Mouse (Mus musculus) kidney, adult 2 months (tissue): ENCODE measurements at regions not wholly inside any gene's neighbourhood (a gene's known extent, or its start where the extent isn't known, plus 50 kb on each side); places are given as distances from the start of the nearest gene placed in this dataset.
"Not testable (repeated sequence)": the region's sequence is repeated elsewhere in the genome, so short reads cannot be mapped to it uniquely, and the experiment has no call there.

ENCODE experiments used
- DNase-seq: peaks from one replicate; pipeline ENCODE4 v3.0.0; 2021
- H3K27ac ChIP-seq: fragments of 200-500 bp; 2 replicates; pipeline ENCODE4 v1.5.1; 2012; ENCODE audit warnings: low read depth, low read length, control low read depth, inconsistent platforms; ENCODE audit not compliant: insufficient read depth
- H3K27me3 ChIP-seq: fragments of 200-500 bp; replicated peaks from 2 replicates; pipeline ENCODE4 v1.6.1; 2012; ENCODE audit warnings: mild to moderate bottlenecking, moderate library complexity, low read length, inconsistent platforms; ENCODE audit not compliant: control insufficient read depth, insufficient read depth
- H3K36me3 ChIP-seq: fragments of 200-500 bp; 2 replicates; pipeline ENCODE4 v1.6.1; 2012; ENCODE audit warnings: mild to moderate bottlenecking, moderate library complexity, low read length, inconsistent platforms; ENCODE audit not compliant: control insufficient read depth, insufficient read depth
- H3K4me1 ChIP-seq: fragments of 200-500 bp; 2 replicates; pipeline ENCODE4 v1.6.1; 2011; ENCODE audit warnings: low read length; ENCODE audit not compliant: control insufficient read depth, insufficient read depth
- H3K4me3 ChIP-seq: fragments of 200-500 bp; 2 replicates; pipeline ENCODE4 v1.5.1; 2011; ENCODE audit warnings: mild to moderate bottlenecking, low read depth, low read length, control low read depth; ENCODE audit not compliant: insufficient read depth
- CTCF ChIP-seq: fragments of 200-500 bp; conservative IDR thresholded peaks from 2 replicates; pipeline ENCODE4 v1.5.1; 2011; ENCODE audit warnings: low read depth, mild to moderate bottlenecking, control low read depth, low read length, moderate library complexity, mixed read lengths; ENCODE audit not compliant: insufficient read depth, insufficient read length
- POLR2A ChIP-seq: fragments of 200-500 bp; IDR thresholded peaks from one replicate; pipeline ENCODE4 v1.6.1; 2011; ENCODE audit warnings: low read depth, low read length, control low read depth
- WGBS: fragments of 180-500 bp; shearing (Covaris S2); methylation state at CpG from one replicate; pipeline ENCODE4 v1.1.7; 2018; 5-methylcytosine and 5-hydroxymethylcytosine counted together

DNA sequence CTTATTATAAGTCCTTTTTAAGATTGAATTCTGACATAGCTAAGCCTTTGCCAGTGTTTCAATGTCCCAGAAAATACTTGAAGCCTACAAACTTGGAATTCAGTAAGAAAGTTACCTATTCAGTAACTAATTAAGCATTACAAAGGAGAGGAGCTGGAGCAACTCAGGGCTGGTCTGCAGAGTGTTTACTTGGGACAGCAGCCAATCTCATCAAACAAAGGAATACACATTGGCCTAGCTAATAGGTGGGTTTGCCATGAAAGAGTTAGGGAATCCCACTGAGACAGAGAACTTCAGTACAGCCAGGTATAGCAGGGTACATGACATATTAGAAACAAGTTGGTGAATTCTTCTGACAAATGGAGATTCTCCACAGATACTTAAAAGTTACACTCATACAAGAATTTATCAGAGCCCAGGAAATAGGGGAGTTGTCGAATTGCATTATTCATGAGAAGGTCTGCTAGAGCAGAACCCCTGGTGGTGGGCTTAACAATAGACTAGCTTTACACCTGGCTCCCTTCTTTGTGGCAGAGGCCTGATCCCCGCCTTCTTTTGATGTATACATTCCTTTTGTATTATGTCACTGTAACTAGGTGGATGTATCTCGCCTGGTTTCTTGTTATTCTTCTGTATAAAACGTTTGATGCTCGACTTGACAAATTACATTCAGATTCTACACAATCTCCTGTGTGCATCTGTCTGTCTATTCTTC, 525.2 kb downstream of the 4930447F04Rik start:
- peak; percentile 6 for DNase-seq

DNA sequence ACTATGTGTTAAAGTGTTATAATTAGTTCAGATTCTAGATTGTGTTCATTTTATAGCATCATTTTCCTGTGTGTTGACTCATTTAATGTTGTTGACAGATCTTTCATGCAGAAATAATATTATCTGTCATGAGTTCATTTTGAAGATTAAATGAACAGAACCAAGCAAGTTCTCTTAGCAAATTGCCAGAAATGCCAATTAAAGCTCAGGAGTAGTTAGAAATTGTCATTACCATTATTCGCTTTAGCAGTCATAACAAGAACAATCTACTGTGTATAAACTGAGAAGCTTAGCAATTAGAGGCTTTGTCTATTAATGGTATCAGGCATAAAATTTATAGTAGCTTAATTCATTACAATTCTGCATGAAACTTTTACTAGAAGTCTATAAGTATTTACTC, 534.2 kb downstream of the 4930447F04Rik start:
- Histone ChIP-seq H3K36me3 (no peaks in the 10 kb centered on the region), H3K4me3 (no peak overlapping the region), H3K27ac (no peak overlapping the region), H3K4me1 (no peaks in the 10 kb centered on the region), H3K27me3 (no peaks in the 10 kb centered on the region)
- 91% methylated on average over 1 of the region's 1 CpGs for WGBS
- DNase-seq, result no peak
- TF ChIP-seq POLR2A, result no peak
- no peak for TF ChIP-seq CTCF

More for the DNA sequence above, 525.2 kb downstream of the 4930447F04Rik start:
- not testable (repeated sequence) for H3K36me3 ChIP-seq, H3K27me3 ChIP-seq, H3K27ac ChIP-seq, H3K4me1 ChIP-seq, H3K4me3 ChIP-seq
- WGBS, result 57% methylated on average over 5 of the region's 5 CpGs

DNA sequence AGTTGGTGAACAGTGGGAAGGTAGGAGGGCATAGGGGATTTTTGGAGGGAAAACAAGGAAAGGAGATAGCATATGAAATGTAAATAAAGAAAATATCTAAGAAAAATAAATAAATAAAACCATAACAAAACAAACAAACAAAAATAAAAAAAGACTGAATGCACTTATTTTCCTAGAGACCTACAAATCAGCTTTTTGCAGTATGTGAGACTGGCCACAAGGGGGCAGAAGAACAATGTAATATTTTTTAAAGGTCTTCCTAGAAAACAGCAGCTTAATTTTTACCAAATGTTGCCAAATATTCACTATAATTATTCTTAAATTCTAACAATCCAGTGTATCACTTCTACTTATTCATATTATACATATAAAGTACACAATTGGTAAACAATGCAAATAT, 569.4 kb downstream of the 4930447F04Rik start:
- Histone ChIP-seq H3K27ac (no peak overlapping the region), H3K4me1 (no peaks in the 10 kb centered on the region), H3K27me3 (no peaks in the 10 kb centered on the region), H3K36me3 (no peaks in the 10 kb centered on the region), H3K4me3 (no peak overlapping the region)
- peak; percentile 7 for DNase-seq
- no peak for TF ChIP-seq POLR2A

DNA sequence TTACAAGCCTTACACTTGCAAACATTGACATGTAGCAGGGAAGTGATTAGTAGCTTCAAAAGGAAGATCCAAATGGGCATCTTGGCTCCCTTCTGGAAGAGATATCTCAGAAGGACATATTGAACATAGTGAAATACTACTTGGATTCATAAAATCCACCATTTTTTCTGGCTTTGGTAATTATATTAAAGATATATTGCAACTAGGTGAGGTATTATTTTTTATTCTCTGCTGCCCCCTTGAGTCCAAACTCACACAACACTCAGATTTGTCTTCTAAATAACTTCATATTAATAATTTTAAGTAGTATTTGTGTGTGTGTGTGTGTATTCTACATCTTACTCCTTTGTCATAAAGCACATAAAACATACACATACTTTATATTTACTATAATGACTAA, 588.5 kb downstream of the 4930447F04Rik start:
- TF ChIP-seq CTCF, result no peak
- TF ChIP-seq POLR2A, result no peak
- no peak overlapping the region for H3K27ac ChIP-seq
- no peak overlapping the region for H3K4me3 ChIP-seq
- no peaks in the 10 kb centered on the region for H3K36me3 ChIP-seq
- no peak for DNase-seq
- H3K27me3 ChIP-seq, result no peaks in the 10 kb centered on the region
- H3K4me1 ChIP-seq, result no peaks in the 10 kb centered on the region
